Mouse (Mus musculus) hindbrain, embryonic 16.5 days (tissue): ENCODE measurements around the gene Arpin. TPM values are rescaled to one million over a fixed set of nuclear protein-coding genes. Genes with fewer than 3 reads are reported as not detected.

ENCODE experiments used
- ATAC-seq: fragments of 200-750 bp; cut with Nextera tagmentation; 2 replicates; pipeline ENCODE4 v1.8.0; 2017; ENCODE audit warnings: moderate TSS enrichment, moderate library complexity
- H3K27ac ChIP-seq: fragments of 300-500 bp; sonication (generic); 2 replicates; pipeline ENCODE4 v1.5.1; 2014; ENCODE audit warnings: low read depth, mild to moderate bottlenecking, control low read depth, low read length, moderate library complexity
- H3K27me3 ChIP-seq: fragments of 300-500 bp; sonication (generic); replicated peaks from 2 replicates; pipeline ENCODE4 v1.6.1; 2014; ENCODE audit warnings: low read length; ENCODE audit not compliant: control insufficient read depth, insufficient read depth
- H3K36me3 ChIP-seq: fragments of 300-500 bp; sonication (generic); 2 replicates; pipeline ENCODE4 v1.6.1; 2014; ENCODE audit warnings: mild to moderate bottlenecking, low read length, moderate library complexity, mixed read lengths; ENCODE audit not compliant: control insufficient read depth, insufficient read depth
- H3K4me1 ChIP-seq: fragments of 300-500 bp; sonication (generic); 2 replicates; pipeline ENCODE4 v1.6.1; 2014; ENCODE audit warnings: low read depth, low read length; ENCODE audit not compliant: control insufficient read depth, insufficient read depth
- H3K4me2 ChIP-seq: fragments of 300-500 bp; sonication (generic); 2 replicates; pipeline ENCODE4 v1.6.1; 2014; ENCODE audit warnings: mild to moderate bottlenecking, low read length, control low read depth, moderate library complexity
- H3K4me3 ChIP-seq: fragments of 300-500 bp; sonication (generic); 2 replicates; pipeline ENCODE4 v1.5.1; 2014; ENCODE audit warnings: mild to moderate bottlenecking, low read length, control low read depth, moderate library complexity
- H3K9ac ChIP-seq: fragments of 300-500 bp; sonication (generic); 2 replicates; pipeline ENCODE4 v1.6.1; 2014; ENCODE audit warnings: low read depth, mild to moderate bottlenecking, control low read depth, low read length, moderate library complexity
- H3K9me3 ChIP-seq: fragments of 300-500 bp; sonication (generic); 2 replicates; pipeline ENCODE4 v1.6.1; 2014; ENCODE audit warnings: mild to moderate bottlenecking, low read length, moderate library complexity; ENCODE audit not compliant: control insufficient read depth
- WGBS: fragments of 180-500 bp; shearing (Covaris S2); extraction: QIAGEN DNeasy Blood & Tissue Kit; methylation state at CpG from one replicate; pipeline ENCODE4 v1.1.7; 2014; 5-methylcytosine and 5-hydroxymethylcytosine counted together
- polyA plus RNA-seq: library from polyadenylated mRNA; unstranded; fragments of >200 nt; fragmentation: Nextera tagmentation; extraction: Ambion mirVana; gene quantifications from 2 replicates; pipeline ENCODE4 v1.2.1, GENCODE M21; 2015

Gene Arpin
- polyA plus RNA-seq, 1 experiment from 2014 or later = 19.6 TPM

DNA sequence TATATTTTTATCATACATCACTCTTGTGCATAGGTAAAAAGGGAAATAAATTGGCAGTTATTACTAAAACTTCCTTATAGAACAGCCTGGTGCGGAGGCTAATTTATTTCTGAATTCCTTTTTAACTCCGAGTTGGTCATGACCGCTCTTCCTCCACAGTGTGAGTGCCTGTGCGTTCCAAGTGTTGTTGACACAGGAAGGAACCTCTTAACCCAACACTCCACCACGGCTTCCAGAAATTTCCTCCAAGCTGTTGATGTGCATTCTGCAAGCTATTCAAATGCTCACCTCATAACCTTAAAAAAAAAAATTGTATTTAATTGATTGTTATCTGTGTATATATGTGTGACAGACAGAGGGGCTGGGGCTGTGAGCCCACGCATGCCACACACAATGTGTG lies 15.1 kb upstream of the Arpin start:
- 74% methylated on average over 6 of the region's 6 CpGs for WGBS
- H3K4me1 ChIP-seq = no peaks in the 10 kb centered on the region
- H3K36me3 ChIP-seq = no peaks in the 10 kb centered on the region
- H3K9me3 ChIP-seq = no peaks in the 10 kb centered on the region
- no peak overlapping the region for H3K9ac ChIP-seq
- no peak overlapping the region for H3K27ac ChIP-seq
- ATAC-seq = no peak
- H3K4me2 ChIP-seq = no peak overlapping the region
- H3K4me3 ChIP-seq = no peak overlapping the region
- no peaks in the 10 kb centered on the region for H3K27me3 ChIP-seq

DNA sequence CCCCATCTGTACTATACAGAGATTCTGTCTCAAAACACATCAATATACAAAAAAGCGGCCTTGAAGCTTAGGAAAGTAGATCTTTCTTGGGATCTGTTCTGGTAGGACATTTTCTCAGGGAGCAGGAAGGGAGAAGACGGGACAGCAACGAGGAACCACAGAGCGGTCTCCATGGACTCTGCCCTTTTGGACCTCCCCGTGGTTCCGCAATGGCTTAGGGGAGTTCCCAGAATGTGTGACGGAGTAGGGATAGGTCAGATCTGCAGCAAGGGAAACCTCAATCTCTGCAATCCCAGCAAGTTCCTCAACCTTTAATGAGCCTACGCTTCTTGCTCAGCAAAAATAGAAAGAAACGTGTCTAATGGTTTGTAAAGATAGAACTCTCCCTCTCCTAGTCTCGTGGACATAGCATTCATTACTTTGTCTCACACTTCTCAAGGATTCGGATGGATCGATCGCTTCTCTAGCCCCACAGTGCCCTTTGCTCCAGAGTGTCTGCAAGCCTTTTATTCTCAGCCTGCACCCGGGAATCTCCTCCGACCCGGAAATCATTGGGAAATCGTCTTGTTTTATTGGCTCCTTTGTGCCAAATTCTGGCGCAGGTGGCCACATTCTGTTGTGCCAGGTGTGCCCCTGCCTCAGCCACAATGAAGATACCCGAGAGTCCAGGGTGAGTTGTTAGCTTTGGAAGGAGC lies 499 bp upstream of the Arpin start:
- peak overlapping the region; percentile 60 for H3K4me2 ChIP-seq
- peaks cover 8% of the 10 kb centered on the region for H3K4me1 ChIP-seq
- no peaks in the 10 kb centered on the region for H3K9me3 ChIP-seq
- H3K36me3 ChIP-seq = no peaks in the 10 kb centered on the region
- peak overlapping the region; percentile 34; the same call in 1 of the 2 replicates for H3K27ac ChIP-seq
- ATAC-seq = 0 out of 2 replicates have a peak, but pooled peaks have one; percentile 56
- 6% methylated on average over 19 of the region's 19 CpGs for WGBS
- H3K4me3 ChIP-seq = peak overlapping the region; percentile 46
- H3K9ac ChIP-seq = peak overlapping the region; percentile 67
- no peaks in the 10 kb centered on the region for H3K27me3 ChIP-seq

DNA sequence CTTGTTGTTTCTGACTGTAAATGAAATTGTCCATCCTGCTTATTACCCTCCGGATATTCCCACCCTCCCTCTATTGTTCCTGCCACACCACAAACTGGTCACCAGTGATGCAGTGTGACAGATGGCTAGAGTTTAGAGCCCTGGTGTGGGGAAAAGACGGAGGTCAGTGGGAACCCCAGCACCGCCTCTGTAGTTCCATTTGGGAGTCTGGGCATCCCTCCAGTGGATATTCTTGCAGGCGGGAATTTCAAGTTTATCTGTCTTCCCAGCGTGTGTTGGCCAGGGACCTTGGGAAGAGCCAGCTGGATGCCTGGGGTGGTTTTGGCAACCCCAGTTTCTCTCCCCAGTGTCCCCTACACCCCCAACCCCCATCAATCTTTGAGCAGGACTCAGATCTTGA lies 698 bp downstream of the Arpin start:
- Histone ChIP-seq H3K4me1 (peaks cover 8% of the 10 kb centered on the region), H3K4me3 (peak overlapping the region; percentile 46), H3K36me3 (no peaks in the 10 kb centered on the region), H3K9me3 (no peaks in the 10 kb centered on the region), H3K27me3 (no peaks in the 10 kb centered on the region), H3K9ac (peak overlapping the region; percentile 67), H3K27ac (no peak overlapping the region; the same call in 1 of the 2 replicates), H3K4me2 (peak overlapping the region; percentile 60)
- 28% methylated on average over 5 of the region's 5 CpGs for WGBS
- 0 out of 2 replicates have a peak, but pooled peaks have one; percentile 22 for ATAC-seq

DNA sequence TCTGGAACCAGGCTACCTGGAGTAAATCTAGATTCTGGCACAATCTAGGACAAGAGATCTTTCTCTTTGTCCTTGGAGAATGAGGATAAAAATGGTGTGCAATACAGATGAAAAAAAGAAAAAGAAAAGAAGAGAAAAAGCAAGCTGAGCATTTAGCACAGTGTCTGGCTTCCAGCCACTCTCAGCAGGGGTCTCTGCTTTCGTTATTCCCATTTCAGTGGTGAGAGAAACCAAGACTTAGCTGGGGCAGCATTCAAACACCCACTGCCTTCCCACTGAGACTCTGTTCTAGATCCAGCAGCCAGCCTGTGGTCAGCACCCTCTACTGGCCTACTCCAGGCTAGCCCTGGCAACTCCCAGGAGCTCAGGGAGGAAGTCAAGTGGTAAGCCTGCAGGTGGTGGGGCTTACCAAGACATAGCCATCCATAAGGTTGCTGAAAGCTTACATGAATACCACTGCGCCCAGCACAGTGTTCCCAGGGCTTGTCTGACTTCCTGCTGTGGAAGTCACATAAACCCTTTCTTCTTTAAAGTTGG lies 6.6 kb downstream of the Arpin start:
- 71% methylated on average over 2 of the region's 2 CpGs for WGBS
- H3K4me1 ChIP-seq = no peaks in the 10 kb centered on the region
- ATAC-seq = no peak
- H3K4me3 ChIP-seq = no peak overlapping the region
- H3K27ac ChIP-seq = no peak overlapping the region
- no peak overlapping the region for H3K9ac ChIP-seq
- no peaks in the 10 kb centered on the region for H3K27me3 ChIP-seq
- H3K36me3 ChIP-seq = 0 out of 2 replicates have a peak, but pooled peaks cover 2% of the 10 kb centered on the region
- H3K4me2 ChIP-seq = no peak overlapping the region
- H3K9me3 ChIP-seq = no peaks in the 10 kb centered on the region

- WGBS = 1% methylated on average over 34 of the region's 34 CpGs
- Histone ChIP-seq H3K27ac (peak within 1 kb of the TSS; percentile 91), H3K4me3 (peak within 1 kb of the TSS; percentile 91), H3K36me3 (no peaks in the 10 kb centered on the region), H3K4me2 (peak within 1 kb of the TSS; percentile 64), H3K9ac (peak within 1 kb of the TSS; percentile 86), H3K9me3 (no peaks in the 10 kb centered on the region), H3K4me1 (peaks cover 12% of the 10 kb centered on the region), H3K27me3 (no peaks in the 10 kb centered on the region)
- ATAC-seq = peak; percentile 98
Measured at GRCm38 (mm10) chr7:79920344-79920983, 14.7 kb downstream of the Arpin start, which contains the start of gene Ap3s2. TSS of gene Ap3s2 (minus strand) at chr7:79920649.

- 0 out of 2 replicates have a peak, but pooled peaks have one; percentile 34 for ATAC-seq
- peaks cover 3% of the 10 kb centered on the region for H3K4me1 ChIP-seq
- no peaks in the 10 kb centered on the region for H3K9me3 ChIP-seq
- no peak overlapping the region for H3K4me2 ChIP-seq
- H3K9ac ChIP-seq = no peak overlapping the region
- H3K27me3 ChIP-seq = no peaks in the 10 kb centered on the region
- H3K4me3 ChIP-seq = no peak overlapping the region
- WGBS = 72% methylated on average over 3 of the region's 3 CpGs
- no peak overlapping the region for H3K27ac ChIP-seq
- H3K36me3 ChIP-seq = peaks cover 2% of the 10 kb centered on the region
Measured at GRCm38 (mm10) chr7:79914556-79914955, 20.6 kb downstream of the Arpin start.

DNA sequence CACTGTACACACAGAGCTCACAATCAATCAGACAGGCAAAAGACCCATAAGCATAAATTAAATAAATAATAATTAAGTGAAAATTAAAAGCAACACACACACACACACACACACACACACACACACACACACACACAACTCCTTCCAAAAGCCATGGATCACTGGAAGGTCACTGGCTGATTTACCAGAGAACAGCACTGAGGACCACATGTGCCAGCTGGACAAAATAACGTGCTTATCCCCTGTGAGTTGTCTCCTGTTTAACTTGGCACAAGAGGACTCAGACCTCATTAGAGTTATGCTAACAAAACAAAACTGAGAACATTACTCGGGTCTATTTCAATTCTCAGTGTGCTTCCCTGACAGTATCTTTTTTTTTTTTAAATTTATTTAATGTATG lies 27.8 kb downstream of the Arpin start:
- Histone ChIP-seq H3K4me1 (no peaks in the 10 kb centered on the region), H3K27ac (no peak overlapping the region), H3K36me3 (peaks cover 15% of the 10 kb centered on the region), H3K4me2 (no peak overlapping the region), H3K4me3 (no peak overlapping the region), H3K9me3 (no peaks in the 10 kb centered on the region), H3K27me3 (no peaks in the 10 kb centered on the region), H3K9ac (no peak overlapping the region)
- ATAC-seq = no peak
- WGBS = 80% methylated on average over 2 of the region's 2 CpGs

- H3K36me3 ChIP-seq = peaks cover 15% of the 10 kb centered on the region
- WGBS = 92% methylated on average over 3 of the region's 3 CpGs
- H3K4me2 ChIP-seq = no peak overlapping the region
- H3K4me1 ChIP-seq = no peaks in the 10 kb centered on the region
- no peaks in the 10 kb centered on the region for H3K9me3 ChIP-seq
- no peak overlapping the region for H3K27ac ChIP-seq
- H3K27me3 ChIP-seq = no peaks in the 10 kb centered on the region
- no peak overlapping the region for H3K9ac ChIP-seq
- no peak overlapping the region for H3K4me3 ChIP-seq
- ATAC-seq = no peak
Measured at GRCm38 (mm10) chr7:79906914-79907313, 28.2 kb downstream of the Arpin start.

DNA sequence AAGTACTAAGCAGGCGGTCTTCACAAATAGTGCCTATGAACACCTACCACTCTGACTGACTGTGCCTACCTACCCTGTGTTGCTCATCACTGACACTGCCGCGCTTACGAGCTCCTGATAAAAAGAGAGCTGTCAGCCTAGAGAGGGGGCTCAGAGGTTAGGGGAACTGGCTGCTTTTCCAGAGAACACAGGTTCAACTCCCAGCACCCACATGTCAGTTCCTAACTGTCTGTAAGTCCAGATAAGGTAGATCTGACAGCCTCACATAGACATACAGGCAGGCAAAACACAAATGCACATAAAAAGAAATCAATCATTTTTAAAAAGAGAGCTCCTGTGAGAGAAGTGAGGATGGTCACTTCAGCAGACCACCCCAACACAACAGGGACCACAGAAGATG lies 30.0 kb downstream of the Arpin start:
- Histone ChIP-seq H3K27ac (no peak overlapping the region), H3K27me3 (no peaks in the 10 kb centered on the region), H3K9me3 (no peaks in the 10 kb centered on the region), H3K36me3 (peaks cover 15% of the 10 kb centered on the region), H3K9ac (no peak overlapping the region), H3K4me1 (no peaks in the 10 kb centered on the region), H3K4me2 (no peak overlapping the region), H3K4me3 (no peak overlapping the region)
- 98% methylated on average over 4 of the region's 4 CpGs for WGBS
- ATAC-seq = no peak
